Mouse (Mus musculus) spleen, adult 10 weeks (tissue): ENCODE data around the gene Fmo1. TPM values are rescaled to one million over a fixed set of nuclear protein-coding genes. Genes with fewer than 3 reads are reported as not detected.

Experiments used
- polyA plus RNA-seq: library from polyadenylated mRNA; stranded (reverse); fragments of 350-450 nt; fragmentation: Illumina TruSeq; extraction: RNeasy Lipid Tissue Mini Kit (QIAGEN cat#74804); gene quantifications from one replicate; pipeline ENCODE4 v1.2.3, GENCODE M21; 2015; ENCODE audit warnings: low replicate concordance; ENCODE audit not compliant: insufficient read depth

Fmo1 gene
- polyA plus RNA-seq: 8.9 TPM

DNA sequence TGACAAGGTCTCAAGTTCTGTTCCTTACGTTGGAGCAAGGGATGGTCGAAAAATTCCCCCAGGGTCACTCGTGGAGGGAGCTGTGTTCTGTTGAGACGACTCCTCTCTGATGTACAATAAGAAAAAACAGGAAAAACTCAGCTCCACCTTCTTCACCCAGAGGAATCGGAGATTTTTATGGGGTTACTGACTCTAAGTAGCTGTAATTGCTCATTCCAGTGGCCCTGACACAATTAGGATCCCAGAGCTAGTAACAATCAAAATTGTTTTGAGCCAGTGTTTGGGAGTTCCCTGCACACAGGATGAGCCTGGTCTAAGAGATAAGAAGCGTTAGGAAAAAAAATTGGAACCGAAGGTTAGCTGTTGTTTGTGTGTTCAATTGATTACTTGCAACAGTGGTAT lies at the start of gene Fmo1:
TSS of gene Fmo1 (minus strand) at position 331 of the 402 bp plus-strand sequence.

DNA sequence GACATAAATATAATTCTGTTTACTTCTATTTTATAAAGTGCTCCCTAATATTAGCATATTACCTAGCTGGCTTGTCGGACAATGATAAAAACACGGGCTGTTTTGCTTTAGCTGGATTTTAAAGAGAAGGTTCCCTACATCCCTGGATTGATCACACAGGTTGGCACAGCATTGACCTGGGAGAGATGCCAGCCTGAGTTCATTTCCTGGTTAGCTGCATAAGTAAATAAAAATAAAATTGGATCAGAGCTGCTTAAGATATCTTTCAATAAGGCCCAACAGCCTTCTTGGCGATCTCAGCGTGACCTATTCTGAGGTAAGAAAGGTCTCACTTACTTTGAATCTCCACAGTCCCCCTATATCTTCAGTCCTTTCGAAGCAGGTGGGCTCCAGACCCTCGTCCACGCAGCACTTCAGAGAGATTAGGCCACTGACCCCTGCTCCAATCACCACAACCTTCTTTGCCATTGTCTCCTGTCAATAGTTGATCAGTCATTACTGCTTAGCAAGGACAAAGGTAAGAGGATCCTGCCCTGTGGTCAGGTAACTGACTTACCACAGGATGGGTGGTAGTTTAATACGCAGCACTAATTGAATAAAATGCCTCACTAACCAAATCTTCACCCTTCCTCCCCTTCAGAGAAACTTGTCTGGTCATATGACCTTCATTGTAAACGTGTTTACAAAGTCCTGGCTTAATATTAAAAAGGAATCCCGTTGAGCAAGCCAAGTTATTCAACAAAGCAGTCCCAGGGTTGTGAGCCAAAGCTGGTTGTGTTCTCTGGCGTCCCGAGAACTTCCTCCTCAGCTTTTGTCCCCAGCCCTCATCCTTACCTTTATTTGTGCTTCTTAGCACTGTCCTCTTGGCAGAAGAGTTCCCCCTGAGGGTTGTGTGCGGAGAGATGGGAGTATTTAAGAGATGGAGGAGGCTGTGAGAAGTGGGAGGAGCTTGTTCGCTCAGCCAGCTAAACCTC lies 31.7 kb upstream of the Fmo1 start, which contains the start of gene Fmo2:
TSS of gene Fmo2 (minus strand) at position 889 of the 974 bp plus-strand sequence.

DNA sequence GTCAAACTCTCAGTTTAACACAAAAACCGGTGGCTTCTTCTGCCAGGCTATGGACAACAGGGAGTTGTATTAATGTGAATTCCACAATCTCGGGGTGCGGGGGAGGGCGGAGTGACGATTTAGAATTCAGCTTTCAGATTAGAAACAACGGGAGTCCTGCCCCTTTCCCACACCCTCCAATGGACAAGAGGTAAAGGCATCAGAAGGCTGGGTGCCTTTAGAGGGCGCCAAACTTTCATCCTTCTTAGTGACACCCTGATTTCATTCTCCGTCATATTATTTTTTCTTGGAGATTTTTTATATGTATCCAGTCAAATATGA lies 52.6 kb downstream of the Fmo1 start, which contains the start of gene Fmo4:
TSS of gene Fmo4 (minus strand) at position 137 of the 321 bp plus-strand sequence.

Other genes starting within 250 kb of the Fmo1 start
- gene Myoc, start 227.5 kb downstream of the Fmo1 start, polyA plus RNA-seq: not detected
- not detected for gene Myocos, start 208.4 kb downstream of the Fmo1 start, polyA plus RNA-seq
- gene Prrc2c, start 126.1 kb downstream of the Fmo1 start, polyA plus RNA-seq: 159 TPM
- not detected for gene Fmo4, start 52.6 kb downstream of the Fmo1 start, polyA plus RNA-seq
- gene Fmo2, start 32.1 kb upstream of the Fmo1 start, polyA plus RNA-seq: 5.4 TPM
- not detected for gene Fmo6, start 70.9 kb upstream of the Fmo1 start, polyA plus RNA-seq
- 0.33 TPM for gene Fmo3, start 117.9 kb upstream of the Fmo1 start, polyA plus RNA-seq
- gene Mroh9, start 219.1 kb upstream of the Fmo1 start, polyA plus RNA-seq: not detected